Mouse (Mus musculus) testis, adult 2 months (tissue): ENCODE measurements at regions not wholly inside any gene's neighbourhood (a gene's known extent, or its start where the extent isn't known, plus 50 kb on each side); places are given as distances from the start of the nearest gene placed in this dataset.

ENCODE experiments used
- CTCF ChIP-seq: fragments of 200-500 bp; IDR thresholded peaks from 2 replicates; pipeline ENCODE4 v1.5.1; 2012; ENCODE audit warnings: low read depth, mild to moderate bottlenecking, inconsistent platforms, low read length, moderate library complexity; ENCODE audit not compliant: control insufficient read depth, insufficient read depth, insufficient replicate concordance
- POLR2A ChIP-seq: fragments of 200-500 bp; IDR thresholded peaks from 2 replicates; pipeline ENCODE4 v1.6.1; 2012; ENCODE audit warnings: low read depth, mild to moderate bottlenecking, inconsistent platforms, low read length, moderate library complexity; ENCODE audit not compliant: control insufficient read depth

DNA sequence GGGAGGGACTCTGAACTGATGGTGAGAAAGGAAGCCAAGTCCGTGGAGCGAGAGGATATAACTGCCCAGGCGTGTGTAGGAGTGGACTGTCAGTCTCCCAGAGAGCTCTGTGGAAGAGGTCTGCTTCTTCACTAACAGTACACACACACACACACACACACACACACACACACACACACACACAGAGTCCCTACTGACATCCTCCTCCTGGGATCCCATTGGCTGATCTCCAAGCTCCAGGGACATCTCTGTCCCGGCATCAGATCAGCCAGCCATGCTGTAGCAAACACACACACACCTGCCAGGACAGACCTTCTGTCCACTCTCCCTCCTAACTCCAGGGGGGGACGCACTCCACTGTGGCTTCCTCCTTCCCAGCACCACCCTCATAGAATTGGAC is 401.5 kb downstream of the Sox9 start:
- no peak for TF ChIP-seq CTCF
- TF ChIP-seq POLR2A = no peak
